Mouse (Mus musculus) hindbrain, postnatal 0 days (tissue): ENCODE measurements around the gene Hoxb4. TPM values are rescaled to one million over a fixed set of nuclear protein-coding genes. Genes with fewer than 3 reads are reported as not detected.

Experiments used
- ATAC-seq: fragments of 200-750 bp; cut with Nextera tagmentation; 2 replicates; pipeline ENCODE4 v1.8.0; 2017; ENCODE audit warnings: mild to moderate bottlenecking, moderate TSS enrichment, moderate library complexity
- DNase-seq: peaks from one replicate; pipeline ENCODE4 v3.0.0-alpha.2; 2015; ENCODE audit warnings: low spot score
- H3K27ac ChIP-seq: fragments of 300-500 bp; sonication (generic); 2 replicates; pipeline ENCODE4 v1.5.1; 2014; ENCODE audit warnings: mild to moderate bottlenecking
- H3K27me3 ChIP-seq: fragments of 300-500 bp; sonication (generic); 2 replicates; pipeline ENCODE4 v1.6.1; 2014; ENCODE audit warnings: low read length, mixed read lengths; ENCODE audit not compliant: insufficient read depth
- H3K36me3 ChIP-seq: fragments of 300-500 bp; sonication (generic); 2 replicates; pipeline ENCODE4 v1.6.1; 2014; ENCODE audit warnings: low read length, mixed read lengths; ENCODE audit not compliant: insufficient read depth
- H3K4me1 ChIP-seq: fragments of 300-500 bp; sonication (generic); 2 replicates; pipeline ENCODE4 v1.6.1; 2014; ENCODE audit warnings: antibody characterized with exemption, low read length, mixed read lengths; ENCODE audit not compliant: insufficient read depth
- H3K4me2 ChIP-seq: fragments of 300-500 bp; sonication (generic); 2 replicates; pipeline ENCODE4 v1.6.1; 2014; ENCODE audit warnings: low read depth, mild to moderate bottlenecking, low read length, moderate library complexity, mixed read lengths
- H3K4me3 ChIP-seq: fragments of 300-500 bp; sonication (generic); 2 replicates; pipeline ENCODE4 v1.5.1; 2014; ENCODE audit warnings: low read length
- H3K9ac ChIP-seq: fragments of 300-500 bp; sonication (generic); replicated peaks from 2 replicates; pipeline ENCODE4 v1.6.1; 2014; ENCODE audit warnings: mild to moderate bottlenecking, low read length, moderate library complexity, mixed read lengths
- H3K9me3 ChIP-seq: fragments of 300-500 bp; sonication (generic); 2 replicates; pipeline ENCODE4 v1.6.1; 2016; ENCODE audit warnings: low read length, mixed read lengths
- CTCF ChIP-seq: IDR thresholded peaks from 2 replicates; pipeline ENCODE4 v1.5.1; 2016; ENCODE audit warnings: antibody characterized with exemption, control low read depth, low read depth
- WGBS: fragments of 180-500 bp; shearing (Covaris S2); extraction: QIAGEN DNeasy Blood & Tissue Kit; methylation state at CpG from one replicate; pipeline ENCODE4 v1.1.7; 2014; 5-methylcytosine and 5-hydroxymethylcytosine counted together
- polyA plus RNA-seq: library from polyadenylated mRNA; unstranded; fragments of >200 nt; fragmentation: Nextera tagmentation; extraction: Ambion mirVana; gene quantifications from 2 replicates; pipeline ENCODE4 v1.2.1, GENCODE M21; 2015
- total RNA-seq: library from RNA; depleted of rRNA; stranded (reverse); fragments of >200 nt; gene quantifications from 2 replicates; pipeline ENCODE4 v1.2.3, GENCODE M21; 2014

The Hoxb4 gene
- total and polyA plus RNA-seq, 2 experiments from 2014 or later = 2.4 to 8.6 TPM

DNA sequence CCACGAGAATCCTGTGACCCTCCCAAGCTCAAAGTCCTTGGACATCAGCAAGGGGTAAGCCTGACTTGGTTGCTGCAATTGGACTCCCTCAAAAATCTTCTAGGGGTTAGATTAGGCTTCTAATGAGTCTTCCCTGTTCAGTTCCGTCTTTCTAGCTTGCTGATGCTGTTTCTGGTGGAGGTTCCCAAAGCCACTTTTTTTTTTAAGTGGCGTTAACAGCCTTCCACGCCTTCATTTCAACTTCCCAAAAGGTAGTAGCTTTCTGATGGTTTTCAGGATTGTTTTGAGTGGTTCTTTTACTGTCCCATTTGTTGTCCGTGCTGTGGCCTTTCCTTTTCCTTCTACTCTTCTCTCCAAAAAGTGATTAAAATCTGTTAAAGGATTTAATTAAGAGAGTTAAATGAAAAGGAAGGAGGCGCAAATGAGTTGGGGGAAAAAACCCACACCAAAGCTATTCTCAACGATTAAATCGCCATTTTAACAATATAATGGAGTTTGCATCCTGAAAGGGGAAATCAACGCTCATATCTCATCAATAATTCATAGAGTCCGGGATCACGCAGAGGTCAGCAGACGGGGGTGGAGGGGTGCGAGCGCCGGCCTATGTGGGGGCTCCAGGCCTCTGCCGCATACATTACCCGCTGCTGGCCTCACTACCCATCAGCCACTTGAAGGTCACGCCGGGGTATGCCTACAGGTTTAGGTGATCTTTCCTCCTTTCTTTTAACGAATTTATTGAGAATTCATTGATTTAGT is 7.7 kb upstream of the Hoxb4 start:
- H3K27ac ChIP-seq = 0 out of 2 replicates have a peak overlapping the region, but pooled peaks have one; percentile 36
- WGBS = 7% methylated on average over 20 of the region's 20 CpGs

GRCm38 (mm10) chr11:96311097-96311496 is 7.0 kb upstream of the Hoxb4 start:
- Histone ChIP-seq H3K4me3 (peak overlapping the region; percentile 21), H3K27me3 (peaks cover 97% of the 10 kb centered on the region), H3K4me2 (peak overlapping the region; percentile 48), H3K9ac (0 out of 2 replicates have a peak overlapping the region, but pooled peaks have one; percentile 13), H3K4me1 (no peaks in the 10 kb centered on the region), H3K9me3 (no peaks in the 10 kb centered on the region), H3K27ac (peak overlapping the region; percentile 36; the same call in 1 of the 2 replicates), H3K36me3 (no peaks in the 10 kb centered on the region)
- no peak for TF ChIP-seq CTCF
- ATAC-seq (no peak), DNase-seq (no peak)
- WGBS = 8% methylated on average over 6 of the region's 6 CpGs

More for the DNA sequence above, 7.7 kb upstream of the Hoxb4 start:
- no peak for DNase-seq
- Histone ChIP-seq H3K4me1 (no peaks in the 10 kb centered on the region), H3K36me3 (no peaks in the 10 kb centered on the region), H3K4me2 (no peak overlapping the region; the same call in 1 of the 2 replicates), H3K4me3 (no peak overlapping the region), H3K27me3 (peaks cover 97% of the 10 kb centered on the region), H3K9me3 (no peaks in the 10 kb centered on the region), H3K9ac (0 out of 2 replicates have a peak overlapping the region, but pooled peaks have one; percentile 13)
- TF ChIP-seq CTCF = no peak
- no peak for ATAC-seq

GRCm38 (mm10) chr11:96311520-96312417 is 6.3 kb upstream of the Hoxb4 start:
- H3K27ac ChIP-seq = peak overlapping the region; percentile 36; the same call in 1 of the 2 replicates
- no peaks in the 10 kb centered on the region for H3K4me1 ChIP-seq
- no peaks in the 10 kb centered on the region for H3K36me3 ChIP-seq
- peak overlapping the region; percentile 48 for H3K4me2 ChIP-seq
- H3K4me3 ChIP-seq = peak overlapping the region; percentile 21
- H3K9me3 ChIP-seq = no peaks in the 10 kb centered on the region
- H3K27me3 ChIP-seq = peaks cover 96% of the 10 kb centered on the region
- WGBS = 2% methylated on average over 30 of the region's 31 CpGs
- peak; percentile 86 for DNase-seq
- TF ChIP-seq CTCF = peak; percentile 82
- ATAC-seq = peak; percentile 83; the same call in 1 of the 2 replicates
- H3K9ac ChIP-seq = 0 out of 2 replicates have a peak overlapping the region, but pooled peaks have one; percentile 13

- peak overlapping the region; percentile 24; the same call in 1 of the 2 replicates for H3K4me2 ChIP-seq
- H3K4me1 ChIP-seq = no peaks in the 10 kb centered on the region
- H3K27ac ChIP-seq = 0 out of 2 replicates have a peak overlapping the region, but pooled peaks have one; percentile 68
- no peaks in the 10 kb centered on the region for H3K9me3 ChIP-seq
- H3K9ac ChIP-seq = no peak overlapping the region
- H3K4me3 ChIP-seq = no peak overlapping the region
- H3K27me3 ChIP-seq = peaks cover 88% of the 10 kb centered on the region
- DNase-seq (no peak), ATAC-seq (no peak)
- no peak for TF ChIP-seq CTCF
- WGBS = 19% methylated on average over 2 of the region's 2 CpGs
- no peaks in the 10 kb centered on the region for H3K36me3 ChIP-seq
Observed at GRCm38 (mm10) chr11:96313134-96313533, 4.9 kb upstream of the Hoxb4 start.

DNA sequence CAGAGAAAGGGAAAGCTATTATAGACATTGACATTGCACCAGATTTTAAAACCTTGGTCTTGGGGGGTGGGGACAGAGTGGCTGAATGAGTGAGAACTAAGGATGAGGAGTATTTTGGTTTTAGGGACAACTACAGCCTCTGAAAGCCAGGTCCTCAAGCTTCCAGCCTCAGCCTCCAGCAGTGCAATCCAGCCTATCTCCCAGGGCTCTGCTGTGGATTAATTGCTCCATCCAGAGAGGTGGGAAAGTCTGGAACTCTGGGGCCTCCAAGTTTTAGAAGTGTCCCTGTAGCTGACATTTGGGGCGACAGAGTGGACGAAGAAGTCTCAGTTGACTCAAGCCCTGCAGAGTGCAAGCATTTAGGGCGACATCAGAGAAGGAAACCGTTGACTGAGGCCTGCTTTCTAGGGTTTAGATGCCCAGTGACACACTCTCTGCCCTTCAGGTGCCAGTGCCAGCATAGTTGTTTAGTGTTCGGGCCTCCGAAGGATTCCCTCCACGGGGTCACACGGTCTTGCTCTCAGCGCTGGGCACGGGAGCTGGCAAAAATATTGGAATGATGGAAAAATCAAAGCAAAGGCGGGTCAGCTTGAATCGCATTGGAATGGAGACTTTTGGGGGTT is 4.2 kb upstream of the Hoxb4 start:
- H3K36me3 ChIP-seq = no peaks in the 10 kb centered on the region
- H3K4me3 ChIP-seq = no peak overlapping the region
- DNase-seq = no peak
- no peak for TF ChIP-seq CTCF
- no peak overlapping the region for H3K9ac ChIP-seq
- peak overlapping the region; percentile 68 for H3K27ac ChIP-seq
- peak overlapping the region; percentile 24 for H3K4me2 ChIP-seq
- no peaks in the 10 kb centered on the region for H3K4me1 ChIP-seq
- peaks cover 86% of the 10 kb centered on the region for H3K27me3 ChIP-seq
- 11% methylated on average over 12 of the region's 12 CpGs for WGBS
- ATAC-seq = no peak
- H3K9me3 ChIP-seq = no peaks in the 10 kb centered on the region
